Mouse (Mus musculus): ENCODE data around the gene Mdm2. TPM values are rescaled to one million over a fixed set of nuclear protein-coding genes. Genes with fewer than 3 reads are reported as not detected.

Gene Mdm2
- polyA plus RNA-seq, 1 experiment, result 22.9 TPM

DNA sequence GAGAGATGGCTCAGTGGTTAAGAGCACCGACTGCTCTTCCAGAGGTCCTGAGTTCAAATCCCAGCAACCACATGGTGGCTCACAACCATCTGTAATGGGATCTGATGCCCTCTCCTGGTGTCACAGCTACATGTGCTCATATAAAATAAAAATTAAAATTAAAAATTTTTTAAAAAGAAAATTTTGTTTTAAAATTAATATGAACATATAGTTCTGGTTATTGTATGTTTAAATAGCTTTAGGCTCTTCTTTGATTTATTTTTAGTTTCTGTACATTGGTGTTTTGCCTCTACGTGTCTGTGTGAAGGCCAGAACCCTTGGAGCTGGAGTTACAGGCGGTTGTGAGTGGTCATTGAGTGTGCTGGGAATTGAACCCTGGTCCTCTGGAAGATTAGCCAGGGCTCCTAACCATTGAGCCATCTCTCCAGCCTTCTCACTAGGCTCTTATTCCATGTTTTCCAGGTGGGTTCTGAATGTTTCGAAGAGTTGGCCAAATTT is 16.4 kb upstream of the Mdm2 start:
- Histone ChIP-seq H3K4me1 (ENCODE audit: control insufficient read depth, insufficient read depth, low read length) (peaks cover 5% of the 10 kb centered on the region; the same call in 1 of the 2 replicates), H3K36me3 (ENCODE audit: control insufficient read depth, insufficient read depth, low read length) (no peaks in the 10 kb centered on the region), H3K27me3 (replicated peaks; ENCODE audit: control insufficient read depth, insufficient read depth, low read length) (no peaks in the 10 kb centered on the region), H3K4me3 (ENCODE audit: insufficient read depth, low read depth, low read length) (no peak overlapping the region), H3K27ac (ENCODE audit: insufficient read depth, low read depth, low read length) (no peak overlapping the region)
- WGBS, result 95% methylated on average over 4 of the region's 4 CpGs
- DNase-seq, result no peak
- TF ChIP-seq CTCF (conservative IDR thresholded peaks at IDR 0.05; ENCODE audit: insufficient read depth, insufficient read length, low read depth, low read length) (no peak), POLR2A (IDR thresholded peaks at IDR 0.05; ENCODE audit: low read depth, low read length) (no peak)

DNA sequence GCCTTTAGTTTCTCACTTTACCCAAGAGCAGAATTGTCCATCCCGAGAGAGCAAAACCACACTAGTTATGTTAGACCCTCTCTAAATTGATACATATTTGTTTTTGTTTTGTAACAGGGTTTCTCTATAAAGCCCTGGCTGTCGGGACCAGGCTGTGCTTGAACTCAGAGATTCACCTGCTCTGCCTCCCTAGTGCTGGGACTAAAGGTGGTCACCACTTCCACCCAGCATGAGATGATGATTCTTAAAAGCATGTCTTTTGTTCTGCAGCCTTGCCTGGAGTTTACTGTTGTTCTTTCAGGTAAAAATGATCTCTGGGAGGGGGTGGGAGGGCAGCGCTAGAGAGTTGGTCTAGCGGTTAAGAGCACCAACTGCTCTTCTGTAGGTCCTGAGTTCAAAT is 15.8 kb upstream of the Mdm2 start:
- Histone ChIP-seq H3K4me1 (ENCODE audit: control insufficient read depth, insufficient read depth, low read length) (0 out of 2 replicates have a peak, but pooled peaks cover under 1% of the 10 kb centered on the region), H3K36me3 (ENCODE audit: control insufficient read depth, insufficient read depth, low read length) (no peaks in the 10 kb centered on the region), H3K27ac (ENCODE audit: insufficient read depth, low read depth, low read length) (no peak overlapping the region), H3K4me3 (ENCODE audit: insufficient read depth, low read depth, low read length) (no peak overlapping the region), H3K27me3 (replicated peaks; ENCODE audit: control insufficient read depth, insufficient read depth, low read length) (no peaks in the 10 kb centered on the region)
- no peak for TF ChIP-seq CTCF (conservative IDR thresholded peaks at IDR 0.05; ENCODE audit: insufficient read depth, insufficient read length, low read depth, low read length)
- no peak for TF ChIP-seq POLR2A (IDR thresholded peaks at IDR 0.05; ENCODE audit: low read depth, low read length)
- no peak for DNase-seq
- 92% methylated on average over 4 of the region's 4 CpGs for WGBS

DNA sequence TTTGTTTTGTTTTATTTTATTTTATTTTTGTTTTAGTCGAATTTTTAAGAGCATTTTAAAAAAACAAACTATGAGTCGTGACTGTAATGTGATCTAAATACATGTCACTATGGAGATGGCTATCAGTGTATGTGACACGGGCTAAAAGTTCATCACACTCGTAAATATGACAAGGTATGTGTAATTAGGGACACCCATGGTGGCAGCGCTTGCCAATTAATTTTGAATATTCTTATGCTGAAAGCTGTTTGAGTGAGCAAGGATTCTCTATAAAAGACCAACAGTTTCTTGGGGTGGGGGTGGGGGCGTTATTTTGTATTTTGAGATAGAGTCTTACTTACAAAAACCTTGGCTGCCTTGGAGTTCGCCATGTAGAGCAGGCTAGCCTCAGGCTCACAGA is 15.1 kb upstream of the Mdm2 start:
- H3K27ac ChIP-seq (ENCODE audit: insufficient read depth, low read depth, low read length), result no peak overlapping the region
- H3K36me3 ChIP-seq (ENCODE audit: control insufficient read depth, insufficient read depth, low read length), result no peaks in the 10 kb centered on the region
- H3K27me3 ChIP-seq (replicated peaks; ENCODE audit: control insufficient read depth, insufficient read depth, low read length), result no peaks in the 10 kb centered on the region
- TF ChIP-seq POLR2A (IDR thresholded peaks at IDR 0.05; ENCODE audit: low read depth, low read length), result no peak
- TF ChIP-seq CTCF (conservative IDR thresholded peaks at IDR 0.05; ENCODE audit: insufficient read depth, insufficient read length, low read depth, low read length), result no peak
- no peak overlapping the region for H3K4me3 ChIP-seq (ENCODE audit: insufficient read depth, low read depth, low read length)
- no peak for DNase-seq
- H3K4me1 ChIP-seq (ENCODE audit: control insufficient read depth, insufficient read depth, low read length), result no peaks in the 10 kb centered on the region
- WGBS, result 65% methylated on average over 7 of the region's 7 CpGs

DNA sequence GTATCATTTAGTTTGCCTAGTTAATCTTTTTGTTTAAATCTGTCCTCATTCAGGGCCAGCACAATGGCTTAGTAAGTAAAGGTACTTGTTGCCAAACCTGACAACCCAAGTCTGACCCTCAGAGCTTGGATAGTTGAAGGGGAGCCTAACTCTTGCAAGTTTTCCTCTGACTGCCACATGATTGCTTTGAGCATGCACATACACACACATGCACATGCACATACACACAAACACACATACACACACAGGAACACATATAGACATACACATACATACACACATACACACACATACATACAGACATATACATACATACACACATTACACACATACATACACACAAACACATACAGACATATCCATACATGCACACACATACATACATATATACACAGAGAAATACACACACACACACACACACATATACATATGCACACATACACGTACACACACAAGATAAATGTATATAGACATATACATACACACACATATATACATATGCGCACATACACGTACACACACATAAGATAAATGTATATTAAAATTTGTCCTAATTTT is 14.3 kb upstream of the Mdm2 start:
- Histone ChIP-seq H3K27me3 (replicated peaks; ENCODE audit: control insufficient read depth, insufficient read depth, low read length) (no peaks in the 10 kb centered on the region), H3K4me1 (ENCODE audit: control insufficient read depth, insufficient read depth, low read length) (no peaks in the 10 kb centered on the region), H3K27ac (ENCODE audit: insufficient read depth, low read depth, low read length) (no peak overlapping the region), H3K36me3 (ENCODE audit: control insufficient read depth, insufficient read depth, low read length) (no peaks in the 10 kb centered on the region), H3K4me3 (ENCODE audit: insufficient read depth, low read depth, low read length) (no peak overlapping the region)
- no peak for DNase-seq
- 91% methylated on average over 3 of the region's 3 CpGs for WGBS
- TF ChIP-seq CTCF (conservative IDR thresholded peaks at IDR 0.05; ENCODE audit: insufficient read depth, insufficient read length, low read depth, low read length), result no peak
- TF ChIP-seq POLR2A (IDR thresholded peaks at IDR 0.05; ENCODE audit: low read depth, low read length), result no peak

DNA sequence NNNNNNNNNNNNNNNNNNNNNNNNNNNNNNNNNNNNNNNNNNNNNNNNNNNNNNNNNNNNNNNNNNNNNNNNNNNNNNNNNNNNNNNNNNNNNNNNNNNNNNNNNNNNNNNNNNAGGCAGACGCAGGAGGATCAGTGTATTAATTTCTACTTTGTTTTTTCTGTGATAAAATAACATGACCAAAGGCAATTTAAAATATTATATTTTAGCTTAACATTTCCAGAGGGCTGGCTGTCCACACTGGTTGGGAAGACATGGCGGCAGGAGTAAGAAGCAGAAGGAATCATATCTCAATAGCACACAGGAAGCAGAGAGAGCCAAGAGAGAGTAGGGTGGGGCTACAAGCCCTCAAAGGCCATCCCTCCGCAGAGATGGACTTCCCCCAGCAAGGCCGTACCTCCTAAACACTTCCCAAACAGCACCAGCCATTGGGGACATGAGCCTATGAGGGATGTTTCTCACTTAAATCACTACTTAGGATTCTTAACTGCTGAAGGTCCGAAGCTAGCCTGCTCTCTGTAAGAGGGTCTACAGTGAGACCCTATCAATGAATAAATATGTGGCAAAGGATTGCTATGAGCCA is 13.7 kb upstream of the Mdm2 start:
- no peaks in the 10 kb centered on the region for H3K27me3 ChIP-seq (replicated peaks; ENCODE audit: control insufficient read depth, insufficient read depth, low read length)
- no peak for TF ChIP-seq POLR2A (IDR thresholded peaks at IDR 0.05; ENCODE audit: low read depth, low read length)
- H3K4me3 ChIP-seq (ENCODE audit: insufficient read depth, low read depth, low read length), result no peak overlapping the region
- no peaks in the 10 kb centered on the region for H3K36me3 ChIP-seq (ENCODE audit: control insufficient read depth, insufficient read depth, low read length)
- no peak for DNase-seq
- 80% methylated on average over 5 of the region's 5 CpGs for WGBS
- H3K27ac ChIP-seq (ENCODE audit: insufficient read depth, low read depth, low read length), result no peak overlapping the region
- H3K4me1 ChIP-seq (ENCODE audit: control insufficient read depth, insufficient read depth, low read length), result no peaks in the 10 kb centered on the region

DNA sequence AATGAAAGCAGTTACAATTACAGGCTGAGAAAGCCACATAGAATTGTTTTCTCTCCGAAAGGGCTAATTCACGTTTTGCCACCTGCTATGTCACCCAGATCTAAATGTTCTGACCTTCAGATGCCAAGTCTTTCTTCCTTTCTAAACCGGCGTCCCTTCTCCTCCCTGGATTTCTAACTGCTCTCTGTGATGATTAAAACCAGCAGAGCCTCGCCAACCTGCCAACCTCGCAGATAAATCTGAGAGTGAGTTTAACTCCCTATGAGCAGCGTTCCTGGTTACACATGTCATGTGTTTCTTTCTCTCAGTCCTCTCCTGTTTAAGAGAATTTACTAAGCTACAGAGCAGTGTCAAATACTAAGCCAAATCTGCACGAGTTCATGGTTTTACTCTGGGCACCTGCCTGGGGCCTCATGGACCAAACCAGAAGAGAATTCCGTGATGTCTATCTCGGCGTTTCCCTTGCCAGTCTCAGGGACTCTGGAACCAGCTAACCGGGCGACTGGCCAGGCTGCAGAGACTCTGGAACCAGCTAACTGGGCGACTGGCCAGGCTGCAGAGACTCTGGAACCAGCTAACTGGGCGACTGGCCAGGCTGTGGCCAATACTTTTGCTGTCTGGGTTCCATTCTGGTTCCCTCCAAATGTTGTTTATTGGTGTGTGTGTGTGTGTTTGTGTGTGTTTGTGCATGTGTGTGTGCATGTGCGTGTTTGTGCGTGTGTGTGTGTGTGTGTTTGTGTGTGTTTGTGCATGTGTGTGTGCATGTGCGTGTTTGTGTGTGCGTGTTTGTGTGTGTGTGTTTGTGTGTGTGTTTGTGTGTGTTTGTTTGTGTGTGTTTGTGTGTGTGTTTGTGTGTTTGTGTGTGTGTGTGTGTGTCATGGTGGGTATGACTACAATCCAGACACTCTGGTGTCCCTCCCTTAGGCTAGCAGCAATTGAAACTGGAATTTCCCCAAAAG is 7.9 kb upstream of the Mdm2 start:
- H3K4me3 ChIP-seq (ENCODE audit: insufficient read depth, low read depth, low read length), result no peak overlapping the region
- DNase-seq, result peak; percentile 96
- TF ChIP-seq CTCF (conservative IDR thresholded peaks at IDR 0.05; ENCODE audit: insufficient read depth, insufficient read length, low read depth, low read length), result no peak
- TF ChIP-seq POLR2A (IDR thresholded peaks at IDR 0.05; ENCODE audit: low read depth, low read length), result no peak
- peaks cover 22% of the 10 kb centered on the region; the same call in 1 of the 2 replicates for H3K4me1 ChIP-seq (ENCODE audit: control insufficient read depth, insufficient read depth, low read length)
- peak overlapping the region; percentile 99 for H3K27ac ChIP-seq (ENCODE audit: insufficient read depth, low read depth, low read length)
- H3K36me3 ChIP-seq (ENCODE audit: control insufficient read depth, insufficient read depth, low read length), result no peaks in the 10 kb centered on the region
- WGBS, result 35% methylated on average over 19 of the region's 19 CpGs
- no peaks in the 10 kb centered on the region for H3K27me3 ChIP-seq (replicated peaks; ENCODE audit: control insufficient read depth, insufficient read depth, low read length)

DNA sequence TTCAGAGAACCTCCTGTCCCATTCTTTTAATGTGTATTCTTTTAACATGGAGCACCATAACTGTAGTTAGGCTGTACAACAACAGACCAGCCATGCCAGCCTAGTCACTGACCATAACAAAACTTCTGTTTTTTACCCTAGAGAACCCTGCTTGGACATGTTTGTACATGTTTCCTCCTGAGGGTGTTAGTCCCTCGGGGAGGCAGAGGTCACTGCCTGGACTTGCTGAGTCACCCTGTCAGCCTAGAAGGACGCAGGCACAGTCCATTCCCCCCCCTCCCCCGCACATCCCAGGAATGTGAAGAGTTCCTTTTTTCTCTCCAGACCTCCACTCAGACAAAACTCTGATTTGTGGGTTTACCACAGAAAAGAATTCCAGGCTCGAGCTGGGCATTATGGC is 7.0 kb upstream of the Mdm2 start:
- no peak overlapping the region for H3K4me3 ChIP-seq (ENCODE audit: insufficient read depth, low read depth, low read length)
- peak overlapping the region; percentile 99 for H3K27ac ChIP-seq (ENCODE audit: insufficient read depth, low read depth, low read length)
- H3K4me1 ChIP-seq (ENCODE audit: control insufficient read depth, insufficient read depth, low read length), result peaks cover 22% of the 10 kb centered on the region; the same call in 1 of the 2 replicates
- TF ChIP-seq CTCF (conservative IDR thresholded peaks at IDR 0.05; ENCODE audit: insufficient read depth, insufficient read length, low read depth, low read length) (no peak), POLR2A (IDR thresholded peaks at IDR 0.05; ENCODE audit: low read depth, low read length) (no peak)
- 1% methylated on average over 4 of the region's 4 CpGs for WGBS
- DNase-seq, result peak; percentile 88
- H3K36me3 ChIP-seq (ENCODE audit: control insufficient read depth, insufficient read depth, low read length), result no peaks in the 10 kb centered on the region
- H3K27me3 ChIP-seq (replicated peaks; ENCODE audit: control insufficient read depth, insufficient read depth, low read length), result no peaks in the 10 kb centered on the region
